Mouse (Mus musculus) kidney, postnatal 0 days (tissue): ENCODE data around the gene Frmd6. TPM values are rescaled to one million over a fixed set of nuclear protein-coding genes. Genes with fewer than 3 reads are reported as not detected.

Experiments
- ATAC-seq: fragments of 200-750 bp; cut with Nextera tagmentation; replicated peaks from 2 replicates; pipeline ENCODE4 v1.8.0; 2017; ENCODE audit warnings: low read depth, moderate number of reproducible peaks, moderate TSS enrichment, moderate library complexity; ENCODE audit not compliant: low FRiP score
- DNase-seq: peaks from one replicate; pipeline ENCODE4 v3.0.0-alpha.2; 2016; ENCODE audit warnings: low spot score
- H3K27ac ChIP-seq: fragments of 300-500 bp; sonication (generic); 2 replicates; pipeline ENCODE4 v1.5.1; 2014; ENCODE audit warnings: mild to moderate bottlenecking
- H3K27me3 ChIP-seq: fragments of 300-500 bp; sonication (generic); 2 replicates; pipeline ENCODE4 v1.6.1; 2014; ENCODE audit warnings: low read length, mixed read lengths; ENCODE audit not compliant: insufficient read depth
- H3K36me3 ChIP-seq: fragments of 300-500 bp; sonication (generic); 2 replicates; pipeline ENCODE4 v1.6.1; 2014; ENCODE audit warnings: low read length, mixed read lengths; ENCODE audit not compliant: insufficient read depth
- H3K4me1 ChIP-seq: fragments of 300-500 bp; sonication (generic); replicated peaks from 2 replicates; pipeline ENCODE4 v1.6.1; 2014; ENCODE audit warnings: antibody characterized with exemption, low read length, mixed read lengths; ENCODE audit not compliant: insufficient read depth
- H3K4me2 ChIP-seq: fragments of 300-500 bp; sonication (generic); 2 replicates; pipeline ENCODE4 v1.6.1; 2014; ENCODE audit warnings: mild to moderate bottlenecking, low read length, moderate library complexity, mixed read lengths
- H3K4me3 ChIP-seq: fragments of 300-500 bp; sonication (generic); replicated peaks from 2 replicates; pipeline ENCODE4 v1.5.1; 2014; ENCODE audit warnings: low read depth, low read length
- H3K9ac ChIP-seq: fragments of 300-500 bp; sonication (generic); 2 replicates; pipeline ENCODE4 v1.6.1; 2014; ENCODE audit warnings: low read depth, low read length
- H3K9me3 ChIP-seq: fragments of 300-500 bp; sonication (generic); replicated peaks from 2 replicates; pipeline ENCODE4 v1.6.1; 2016; ENCODE audit warnings: low read length, inconsistent platforms, mixed read lengths
- CTCF ChIP-seq: IDR thresholded peaks from 2 replicates; pipeline ENCODE4 v1.5.1; 2016; ENCODE audit warnings: antibody characterized with exemption, low read depth, mild to moderate bottlenecking, moderate library complexity
- WGBS: fragments of 180-500 bp; shearing (Covaris S2); extraction: QIAGEN DNeasy Blood & Tissue Kit; methylation state at CpG from one replicate; pipeline ENCODE4 v1.1.7; 2014; 5-methylcytosine and 5-hydroxymethylcytosine counted together
- polyA plus RNA-seq: library from polyadenylated mRNA; unstranded; fragments of >200 nt; fragmentation: Nextera tagmentation; extraction: Ambion mirVana; gene quantifications from 2 replicates; pipeline ENCODE4 v1.2.1, GENCODE M21; 2015

Frmd6 gene
- polyA plus RNA-seq, 1 experiment from 2014 or later, result 14.6 TPM

- no peak for ATAC-seq
- Histone ChIP-seq H3K36me3 (no peaks in the 10 kb centered on the region), H3K27ac (no peak overlapping the region), H3K9ac (no peak overlapping the region), H3K4me2 (no peak overlapping the region), H3K4me1 (0 out of 2 replicates have a peak, but pooled peaks cover 5% of the 10 kb centered on the region), H3K4me3 (no peak overlapping the region), H3K27me3 (no peaks in the 10 kb centered on the region), H3K9me3 (no peaks in the 10 kb centered on the region)
- DNase-seq, result no peak
- WGBS, result 76% methylated on average over 4 of the region's 4 CpGs
- no peak for TF ChIP-seq CTCF
Measured at GRCm38 (mm10) chr12:70803494-70803893, 21.8 kb upstream of the Frmd6 start.

DNA sequence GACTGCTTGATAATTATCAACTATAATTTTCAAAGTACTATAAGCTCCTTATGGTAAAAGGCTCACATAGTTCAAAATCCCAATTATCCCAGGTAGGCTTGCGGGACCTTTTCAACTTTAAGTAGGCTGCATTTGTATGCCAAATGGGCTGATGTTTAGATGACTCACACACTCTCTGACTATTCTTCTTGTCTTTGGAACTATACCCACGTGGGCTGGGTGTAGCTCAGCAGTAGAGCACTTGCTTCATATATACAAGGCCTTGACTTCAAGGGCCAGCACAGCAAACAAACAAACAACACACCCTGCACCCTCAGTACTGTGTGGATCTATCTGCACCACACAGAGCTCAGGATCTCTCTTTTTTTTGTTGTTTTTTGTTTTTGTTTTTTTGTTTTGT is 20.3 kb upstream of the Frmd6 start:
- Histone ChIP-seq H3K27me3 (no peaks in the 10 kb centered on the region), H3K4me2 (no peak overlapping the region), H3K36me3 (no peaks in the 10 kb centered on the region), H3K9ac (no peak overlapping the region), H3K4me3 (no peak overlapping the region), H3K27ac (no peak overlapping the region), H3K4me1 (no peaks in the 10 kb centered on the region), H3K9me3 (no peaks in the 10 kb centered on the region)
- ATAC-seq (no peak), DNase-seq (no peak)
- 73% methylated on average over 2 of the region's 2 CpGs for WGBS
- TF ChIP-seq CTCF, result no peak

GRCm38 (mm10) chr12:70807543-70807942 is 17.8 kb upstream of the Frmd6 start:
- Histone ChIP-seq H3K9me3 (no peaks in the 10 kb centered on the region), H3K36me3 (no peaks in the 10 kb centered on the region), H3K9ac (no peak overlapping the region), H3K4me1 (no peaks in the 10 kb centered on the region), H3K4me3 (no peak overlapping the region), H3K27me3 (no peaks in the 10 kb centered on the region), H3K27ac (no peak overlapping the region), H3K4me2 (no peak overlapping the region)
- TF ChIP-seq CTCF, result no peak
- DNase-seq, result no peak
- 17% methylated on average over 5 of the region's 5 CpGs for WGBS
- no peak for ATAC-seq

GRCm38 (mm10) chr12:70807975-70808374 is 17.3 kb upstream of the Frmd6 start:
- no peaks in the 10 kb centered on the region for H3K27me3 ChIP-seq
- H3K27ac ChIP-seq, result no peak overlapping the region
- H3K36me3 ChIP-seq, result no peaks in the 10 kb centered on the region
- no peak for DNase-seq
- no peak overlapping the region for H3K4me3 ChIP-seq
- no peaks in the 10 kb centered on the region for H3K4me1 ChIP-seq
- H3K9ac ChIP-seq, result no peak overlapping the region
- no peak overlapping the region for H3K4me2 ChIP-seq
- WGBS, result 67% methylated on average over 6 of the region's 6 CpGs
- no peaks in the 10 kb centered on the region for H3K9me3 ChIP-seq
- ATAC-seq, result no peak
- TF ChIP-seq CTCF, result no peak

- no peak overlapping the region for H3K4me3 ChIP-seq
- ATAC-seq, result no peak
- H3K4me2 ChIP-seq, result no peak overlapping the region
- no peaks in the 10 kb centered on the region for H3K4me1 ChIP-seq
- no peaks in the 10 kb centered on the region for H3K9me3 ChIP-seq
- DNase-seq, result no peak
- H3K9ac ChIP-seq, result no peak overlapping the region
- no peak overlapping the region for H3K27ac ChIP-seq
- 87% methylated on average over 2 of the region's 2 CpGs for WGBS
- TF ChIP-seq CTCF, result no peak
- no peaks in the 10 kb centered on the region for H3K27me3 ChIP-seq
- no peaks in the 10 kb centered on the region for H3K36me3 ChIP-seq
Measured at GRCm38 (mm10) chr12:70809957-70810356, 15.4 kb upstream of the Frmd6 start.

DNA sequence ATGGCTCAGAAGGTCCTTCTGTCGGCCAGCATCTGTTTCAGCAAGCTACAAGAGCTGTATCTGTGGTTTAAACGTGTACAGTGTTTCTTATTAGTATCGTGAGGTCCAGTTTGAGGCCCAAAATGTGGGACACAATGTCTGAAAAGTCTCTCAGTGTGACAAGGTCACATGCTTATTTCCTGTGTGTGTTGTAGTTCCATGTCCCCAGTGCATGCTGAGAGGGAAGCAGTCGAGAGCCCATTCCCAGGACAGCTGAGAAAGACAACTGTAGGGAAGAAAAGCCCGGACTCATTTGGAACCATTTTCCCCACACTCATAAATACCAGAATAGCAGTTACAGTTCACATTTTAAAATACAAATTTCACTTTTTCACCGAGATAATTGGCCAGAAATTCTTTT is 13.5 kb upstream of the Frmd6 start:
- DNase-seq, result no peak
- ATAC-seq, result no peak
- H3K9me3 ChIP-seq, result no peaks in the 10 kb centered on the region
- no peak overlapping the region for H3K4me3 ChIP-seq
- peak overlapping the region; percentile 48; the same call in 1 of the 2 replicates for H3K27ac ChIP-seq
- no peaks in the 10 kb centered on the region for H3K36me3 ChIP-seq
- TF ChIP-seq CTCF, result no peak
- H3K4me1 ChIP-seq, result no peaks in the 10 kb centered on the region
- no peaks in the 10 kb centered on the region for H3K27me3 ChIP-seq
- H3K4me2 ChIP-seq, result no peak overlapping the region
- WGBS, result 58% methylated on average over 6 of the region's 6 CpGs
- H3K9ac ChIP-seq, result no peak overlapping the region

DNA sequence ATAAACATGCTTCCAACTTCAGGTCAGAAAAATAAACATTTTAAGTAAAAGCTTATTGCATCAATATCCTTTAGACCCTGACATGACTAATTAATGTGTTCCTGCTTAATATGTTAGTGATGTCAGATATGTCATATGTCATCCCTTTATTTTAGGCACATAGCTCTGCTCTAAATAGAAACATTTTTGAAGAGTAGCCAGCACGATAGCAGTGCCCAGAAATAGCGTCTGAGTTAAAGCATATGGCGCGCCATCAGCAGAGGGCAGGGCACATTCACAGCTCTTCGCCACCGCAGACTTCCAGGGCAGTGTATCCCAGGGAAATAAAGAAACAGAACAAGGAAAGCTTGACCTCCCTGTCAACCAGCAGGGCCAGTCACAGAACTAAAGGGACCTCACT is 13.1 kb upstream of the Frmd6 start:
- H3K4me2 ChIP-seq, result no peak overlapping the region
- H3K4me3 ChIP-seq, result no peak overlapping the region
- no peaks in the 10 kb centered on the region for H3K4me1 ChIP-seq
- no peak for TF ChIP-seq CTCF
- H3K27me3 ChIP-seq, result no peaks in the 10 kb centered on the region
- H3K9ac ChIP-seq, result no peak overlapping the region
- 54% methylated on average over 6 of the region's 6 CpGs for WGBS
- H3K36me3 ChIP-seq, result no peaks in the 10 kb centered on the region
- H3K9me3 ChIP-seq, result no peaks in the 10 kb centered on the region
- no peak overlapping the region for H3K27ac ChIP-seq
- no peak for ATAC-seq
- peak; percentile 80 for DNase-seq
